Mouse (Mus musculus) G1E (cell line): ENCODE data around the gene Smndc1.

Source experiments
- CTCF ChIP-seq: IDR thresholded peaks from 2 replicates; pipeline ENCODE4 v1.5.1; 2012; ENCODE audit warnings: low read depth, low read length, inconsistent platforms, mixed read lengths
- GATA1 ChIP-seq: IDR thresholded peaks from 2 replicates; pipeline ENCODE4 v1.6.1; 2012; ENCODE audit warnings: borderline replicate concordance, low read length, inconsistent platforms, mixed read lengths
- POLR2AphosphoS5 ChIP-seq: IDR thresholded peaks from 2 replicates; pipeline ENCODE4 v1.6.1; 2012; ENCODE audit warnings: low read depth, low read length, inconsistent platforms; ENCODE audit not compliant: insufficient replicate concordance
- TAL1 ChIP-seq: conservative IDR thresholded peaks from 2 replicates; pipeline ENCODE4 v1.6.1; 2012; ENCODE audit warnings: low read depth, low read length, inconsistent platforms, mixed read lengths

DNA sequence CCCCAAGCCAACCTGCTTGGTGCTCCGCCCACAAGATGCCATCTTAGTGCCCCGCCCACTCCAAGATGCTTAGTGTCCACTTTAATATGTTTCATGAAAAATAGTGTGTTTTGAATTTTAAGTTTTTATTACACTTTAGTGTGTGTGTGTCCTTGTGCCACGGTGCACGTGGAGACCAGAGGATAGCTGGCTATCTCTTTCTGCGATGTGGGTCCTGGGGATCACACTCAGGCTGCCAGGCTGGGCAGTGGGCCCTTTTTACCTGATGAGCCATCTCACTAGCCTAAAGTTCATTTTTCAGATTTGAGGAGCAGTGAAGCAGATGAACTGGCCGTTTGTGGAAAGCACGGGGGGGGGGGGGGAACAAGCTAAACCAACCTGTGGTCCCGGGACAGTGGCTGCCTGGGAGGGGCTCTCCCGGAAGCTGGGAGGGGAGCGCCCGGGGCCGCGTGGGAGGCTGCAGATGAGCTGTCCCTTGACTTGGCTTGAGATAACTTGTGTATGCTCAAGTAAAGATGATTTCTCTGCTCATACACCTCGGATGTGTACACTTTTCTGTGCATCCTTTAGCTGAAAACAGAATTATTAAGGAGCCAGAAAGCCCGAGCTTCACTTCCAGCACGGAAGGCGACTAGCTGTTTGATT is 19.4 kb upstream of the Smndc1 start:
- TF ChIP-seq CTCF (no peak), GATA1 (no peak), POLR2AphosphoS5 (no peak), TAL1 (no peak)
